Mouse (Mus musculus) liver, adult (tissue): ENCODE data around the gene Gpatch2l.

Experiments used
- GATA4 ChIP-seq: IDR thresholded peaks from 2 replicates; pipeline ENCODE4 v1.6.1; 2014; ENCODE audit warnings: mild to moderate bottlenecking, low read length; ENCODE audit not compliant: insufficient replicate concordance

Gpatch2l gene

GRCm38 (mm10) chr12:86254910-86255309 lies 13.3 kb downstream of the Gpatch2l start:
- no peak for TF ChIP-seq GATA4

- no peak for TF ChIP-seq GATA4
Observed at GRCm38 (mm10) chr12:86271626-86272025, 30.0 kb downstream of the Gpatch2l start.

- no peak for TF ChIP-seq GATA4
Observed at GRCm38 (mm10) chr12:86274246-86274645, 32.6 kb downstream of the Gpatch2l start.

DNA sequence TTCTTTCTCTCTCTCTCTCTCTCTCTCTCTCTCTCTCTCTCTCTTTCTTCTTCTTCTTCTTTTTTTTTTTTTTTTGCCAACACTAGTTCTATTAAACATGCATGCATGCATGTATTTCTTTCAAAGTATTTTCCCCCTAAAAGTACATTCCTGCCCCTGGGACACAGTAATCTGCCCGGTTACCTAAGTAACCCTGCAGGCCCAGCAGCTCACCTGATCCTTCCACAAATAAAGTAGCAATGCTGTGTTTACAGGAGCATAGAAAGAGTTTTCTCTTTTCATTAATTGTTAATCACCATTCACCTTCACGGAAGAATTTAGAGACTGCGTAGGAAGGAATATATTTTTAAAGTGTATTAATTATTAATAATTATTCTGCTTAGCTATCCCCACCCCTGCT lies 34.1 kb downstream of the Gpatch2l start:
- no peak for TF ChIP-seq GATA4

GRCm38 (mm10) chr12:86276463-86276862 lies 34.8 kb downstream of the Gpatch2l start:
- TF ChIP-seq GATA4: no peak

DNA sequence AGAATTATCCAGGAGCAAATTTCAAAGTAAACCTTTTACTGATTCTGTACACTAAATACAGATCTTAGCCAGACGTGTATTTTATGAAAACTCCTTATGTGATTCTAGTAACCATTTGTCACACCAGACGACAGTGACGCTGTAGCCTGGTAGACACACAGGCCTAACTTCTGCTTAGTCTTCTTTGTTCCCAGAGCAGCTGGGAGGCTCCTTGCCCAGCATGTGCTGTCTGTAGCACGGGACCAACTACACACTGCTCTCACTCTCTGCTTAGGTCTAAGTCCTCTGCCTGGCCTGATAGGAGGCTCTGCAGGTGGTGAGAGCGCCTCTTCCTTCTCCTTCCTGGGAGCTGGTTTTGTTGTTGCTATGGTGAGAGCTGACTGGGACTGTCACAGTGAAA lies 35.2 kb downstream of the Gpatch2l start:
- no peak for TF ChIP-seq GATA4

- no peak for TF ChIP-seq GATA4
Observed at GRCm38 (mm10) chr12:86280000-86280399, 38.3 kb downstream of the Gpatch2l start.

- no peak for TF ChIP-seq GATA4
Observed at GRCm38 (mm10) chr12:86285704-86286103, 44.0 kb downstream of the Gpatch2l start.

- TF ChIP-seq GATA4: no peak
Observed at GRCm38 (mm10) chr12:86297450-86297849, 55.8 kb downstream of the Gpatch2l start.

GRCm38 (mm10) chr12:86302973-86303372 lies 61.3 kb downstream of the Gpatch2l start:
- TF ChIP-seq GATA4: no peak

DNA sequence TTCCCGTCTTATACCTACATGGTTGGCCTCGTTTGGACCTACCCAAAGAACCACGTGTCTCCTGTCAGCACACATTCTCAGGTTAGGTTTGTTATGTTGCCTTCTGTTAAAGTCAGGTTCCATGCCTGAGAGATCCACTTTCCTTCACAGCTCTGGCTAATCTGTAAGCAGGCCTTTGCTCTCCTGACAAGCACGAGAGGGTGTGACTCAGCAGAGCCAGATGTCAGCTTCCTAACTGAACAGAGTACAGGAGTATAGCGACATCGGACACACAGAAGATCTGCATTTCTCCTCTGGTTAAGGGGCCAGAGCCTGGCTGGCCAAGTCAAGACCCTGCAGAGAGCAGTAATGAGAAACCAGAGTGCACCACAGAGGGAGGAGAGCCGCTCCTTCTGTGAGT lies 63.4 kb downstream of the Gpatch2l start:
- no peak for TF ChIP-seq GATA4

DNA sequence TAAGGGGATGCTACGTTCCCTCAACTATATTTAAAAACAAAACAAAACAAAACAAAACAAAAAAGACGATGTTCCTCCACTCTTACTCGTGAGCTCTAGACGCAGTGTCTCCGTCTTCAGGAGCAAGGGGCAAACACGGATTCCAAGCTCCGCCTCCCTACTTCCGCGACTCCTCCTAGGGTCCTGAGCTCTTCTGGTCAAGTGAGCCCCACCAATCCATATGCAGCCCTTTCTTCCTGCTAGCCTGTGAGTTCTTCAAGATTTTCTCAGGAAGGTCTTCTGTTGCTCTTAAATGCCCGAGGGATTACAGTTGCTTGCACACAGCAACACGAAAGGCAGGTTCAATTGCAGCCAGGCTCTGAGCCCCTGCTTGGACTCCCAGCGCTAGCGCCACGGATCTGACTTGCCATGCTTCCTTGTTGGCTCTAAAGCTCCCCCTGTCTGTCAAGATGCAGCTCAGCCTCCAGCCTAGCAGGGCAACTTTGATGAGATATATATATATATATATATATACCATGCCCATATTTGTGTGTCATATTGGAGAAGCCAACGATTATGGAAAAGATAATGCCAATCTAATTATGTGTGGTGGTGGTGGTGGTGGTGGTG lies 64.1 kb downstream of the Gpatch2l start:
- TF ChIP-seq GATA4: no peak

- no peak for TF ChIP-seq GATA4
Observed at GRCm38 (mm10) chr12:86309474-86309873, 67.8 kb downstream of the Gpatch2l start.

- TF ChIP-seq GATA4: no peak
Observed at GRCm38 (mm10) chr12:86309902-86310301, 68.2 kb downstream of the Gpatch2l start.

DNA sequence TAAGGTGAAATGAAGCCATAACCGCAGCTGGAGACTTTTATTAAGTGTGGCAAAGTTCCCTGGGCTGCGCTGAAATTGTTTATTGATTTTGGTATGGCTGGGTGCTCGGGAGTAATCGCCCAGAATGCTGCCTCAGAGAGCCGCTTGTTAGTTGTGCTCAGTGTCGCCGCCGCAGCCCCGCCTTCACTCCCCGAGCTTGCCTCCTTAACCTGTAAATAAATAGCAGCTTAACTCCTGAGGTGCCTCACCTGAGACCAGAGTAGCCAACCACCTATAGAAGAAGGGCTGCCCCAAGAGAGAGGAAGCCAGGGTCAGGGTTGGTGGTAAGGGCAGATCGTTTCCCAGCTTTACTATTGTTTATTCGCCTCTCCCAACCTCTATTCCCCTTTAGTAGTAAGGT lies 79.0 kb downstream of the Gpatch2l start:
- TF ChIP-seq GATA4: no peak

GRCm38 (mm10) chr12:86324297-86324696 lies 82.6 kb downstream of the Gpatch2l start:
- no peak for TF ChIP-seq GATA4

- TF ChIP-seq GATA4: no peak
Observed at GRCm38 (mm10) chr12:86329813-86330212, 88.2 kb downstream of the Gpatch2l start.

- TF ChIP-seq GATA4: no peak
Observed at GRCm38 (mm10) chr12:86330684-86331083, 89.0 kb downstream of the Gpatch2l start.

- TF ChIP-seq GATA4: no peak
Observed at GRCm38 (mm10) chr12:86331248-86331647, 89.6 kb downstream of the Gpatch2l start.
